Mouse (Mus musculus): Measurements from ENCODE around the gene Gm20388.
"Not testable (repeated sequence)": the region's sequence is repeated elsewhere in the genome, so short reads cannot be mapped to it uniquely, and the experiment has no call there.

Gm20388 gene

DNA sequence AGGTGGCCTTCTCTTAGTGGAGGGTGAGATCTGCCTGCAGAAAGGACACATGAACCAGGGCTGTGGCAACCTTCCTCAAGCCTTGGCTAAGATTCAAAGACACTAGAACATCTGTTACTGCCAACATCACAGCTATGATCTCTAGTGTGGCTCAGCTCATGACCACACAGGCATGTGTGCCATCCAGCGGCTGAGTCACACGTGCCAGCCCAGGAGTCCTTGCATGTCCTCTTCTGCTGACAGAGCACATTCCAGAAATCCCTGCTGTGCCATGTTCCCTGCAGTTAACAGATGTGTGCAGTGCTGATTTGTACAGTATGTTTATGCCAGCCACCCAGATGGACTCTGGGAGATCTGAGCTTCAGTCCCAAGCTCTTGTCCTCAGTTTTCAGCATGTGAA, 4088.9 kb downstream of the Gm20388 start:
- DNase-seq = no peak

DNA sequence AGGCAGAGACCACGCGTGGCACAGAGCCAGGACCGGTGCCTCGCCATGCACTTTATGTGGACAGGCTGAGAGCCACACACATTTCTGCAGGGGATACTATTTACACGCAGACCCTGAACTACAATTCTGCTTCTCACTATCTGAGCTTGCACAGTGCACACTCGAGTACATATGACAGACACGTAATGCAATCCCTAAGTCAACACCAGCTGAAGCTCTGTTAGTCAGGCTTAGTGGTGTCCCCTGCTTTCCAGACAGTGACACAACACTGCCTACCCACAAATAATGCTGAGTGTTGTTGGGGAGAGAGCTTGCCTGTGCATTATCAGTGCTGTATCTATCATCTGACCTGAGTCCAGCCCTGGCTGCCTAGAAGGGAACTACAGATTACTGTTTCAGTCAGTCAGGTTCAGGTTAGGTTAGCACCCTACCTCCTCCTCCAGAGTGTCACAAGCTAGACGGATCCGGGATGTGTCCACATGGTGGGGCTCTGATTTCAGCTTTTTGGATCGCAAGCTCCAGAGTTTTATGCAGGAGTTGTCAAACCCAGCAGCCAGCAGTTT, 4092.0 kb downstream of the Gm20388 start:
- DNase-seq = no peak

DNA sequence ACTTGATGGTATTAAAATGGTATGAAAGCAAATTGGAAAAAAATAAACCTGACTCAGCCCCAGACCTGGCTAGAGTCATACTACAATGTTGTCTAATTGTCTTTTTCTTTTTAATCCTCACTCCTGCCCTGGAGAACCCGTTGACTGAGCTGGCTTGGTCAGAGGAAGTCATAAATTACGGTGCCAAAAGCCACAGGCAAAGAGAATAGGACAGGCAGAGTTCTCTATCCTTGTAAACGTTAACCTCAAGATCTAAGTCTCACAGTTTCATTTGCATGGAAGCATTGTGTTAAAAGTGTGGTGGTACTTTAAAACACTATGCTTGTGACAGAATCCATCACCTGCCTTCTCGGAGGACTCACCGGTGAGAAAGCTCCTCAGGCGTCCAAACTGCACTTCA, 4097.2 kb downstream of the Gm20388 start:
- no peak for DNase-seq

DNA sequence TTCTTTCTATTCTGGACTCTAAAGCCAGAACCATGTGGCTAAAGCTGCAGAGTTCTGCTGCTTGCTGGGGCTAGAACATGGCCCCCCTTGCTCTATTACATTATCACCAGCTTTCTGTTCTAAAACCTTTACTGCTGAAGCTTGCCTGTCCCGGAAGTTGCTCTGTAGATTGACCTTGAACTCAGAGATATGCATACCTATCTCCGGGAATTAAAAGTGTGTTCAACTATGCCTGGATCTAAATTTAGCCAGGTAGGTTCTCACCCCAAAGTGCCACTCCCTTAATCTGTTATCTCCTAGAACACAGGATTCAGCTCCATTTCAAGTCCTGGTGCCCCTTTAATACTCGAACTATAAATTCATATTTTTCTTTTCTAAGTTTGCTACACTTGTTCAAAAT, 4100.9 kb downstream of the Gm20388 start:
- DNase-seq = no peak

DNA sequence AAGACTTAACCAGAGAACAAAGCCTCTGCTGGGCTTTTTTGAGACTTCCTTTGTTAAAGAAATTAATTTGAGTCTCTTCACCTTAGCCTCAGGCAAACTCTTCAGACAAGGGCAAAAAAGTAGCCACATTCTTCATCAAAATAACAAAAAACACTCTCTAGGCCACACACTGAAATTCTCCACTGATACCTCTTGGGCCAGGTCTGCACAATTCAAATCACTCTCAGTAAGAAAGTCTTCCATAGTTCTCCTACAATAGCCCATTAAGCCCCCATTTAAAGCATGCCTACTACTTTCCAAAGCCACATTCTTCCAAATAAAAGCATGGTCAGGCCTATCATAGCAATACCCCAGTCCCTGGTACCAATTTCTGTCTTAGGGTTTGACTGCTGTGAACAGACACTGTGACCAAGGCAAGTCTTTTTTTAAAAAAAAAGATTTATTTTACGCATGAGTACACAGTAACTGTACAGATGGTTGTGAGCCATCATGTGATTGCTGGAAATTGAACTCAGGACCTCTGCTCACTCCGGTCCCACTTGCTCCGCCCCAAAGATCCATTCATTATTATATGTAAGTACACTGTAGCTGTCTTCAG, 4101.4 kb downstream of the Gm20388 start:
- DNase-seq = no peak

DNA sequence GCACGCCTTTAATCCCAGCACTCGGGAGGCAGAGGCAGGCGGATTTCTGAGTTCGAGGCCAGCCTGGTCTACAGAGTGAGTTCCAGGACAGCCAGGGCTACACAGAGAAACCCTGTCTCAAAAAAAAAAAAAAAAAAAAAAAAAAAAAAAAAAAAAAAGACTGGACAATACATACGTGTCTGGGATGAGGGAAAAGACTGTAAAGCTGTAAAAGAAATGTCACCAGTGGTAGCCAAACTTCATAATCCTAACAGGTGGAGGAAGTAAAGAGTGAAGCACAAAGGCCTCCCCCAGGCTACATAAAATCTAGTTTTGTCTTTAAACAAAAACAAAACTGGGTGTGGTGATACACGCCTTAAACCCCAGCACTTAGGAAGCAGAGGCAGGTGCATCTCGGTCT, 4103.7 kb downstream of the Gm20388 start:
- DNase-seq = not testable (repeated sequence)

DNA sequence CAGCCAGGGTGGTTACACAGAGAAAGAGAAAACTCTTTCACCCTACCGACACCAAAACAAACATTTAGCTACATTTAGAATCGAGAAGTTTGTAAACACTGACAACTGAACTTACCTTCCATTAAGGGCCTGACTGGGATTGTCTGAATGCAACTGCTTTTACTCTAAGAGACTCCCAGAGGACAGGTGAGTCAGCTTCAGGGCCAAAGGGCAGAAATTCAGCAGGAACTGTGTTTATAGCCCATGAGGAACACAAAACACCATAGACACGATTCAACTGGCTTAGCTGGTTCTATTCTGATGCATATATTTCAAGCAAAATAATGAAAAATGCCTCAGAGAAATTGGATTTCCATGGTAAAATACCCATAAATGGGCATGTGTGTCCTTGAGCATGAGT, 4104.1 kb downstream of the Gm20388 start:
- no peak for DNase-seq

DNA sequence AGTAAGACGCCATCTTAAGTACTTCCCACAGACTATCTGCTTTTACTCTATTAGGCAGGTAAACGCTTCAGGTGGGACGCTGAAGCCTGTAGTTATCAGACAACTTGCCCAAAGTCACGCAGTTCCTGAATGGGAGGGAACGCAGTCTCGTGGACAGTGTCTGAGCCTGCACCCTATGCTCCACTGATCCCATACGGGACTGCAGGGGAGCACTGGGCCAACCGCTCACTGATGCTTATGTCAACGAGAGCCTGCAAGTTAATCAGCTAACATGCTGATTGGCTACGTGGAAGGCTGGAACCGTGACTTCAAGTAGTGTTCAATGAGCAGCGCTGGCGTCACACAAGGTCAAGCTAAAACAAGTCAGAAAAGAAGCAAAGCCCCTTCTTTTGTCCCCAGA, 4109.1 kb downstream of the Gm20388 start:
- DNase-seq = peak in 1 of 2 experiments; percentile 9

DNA sequence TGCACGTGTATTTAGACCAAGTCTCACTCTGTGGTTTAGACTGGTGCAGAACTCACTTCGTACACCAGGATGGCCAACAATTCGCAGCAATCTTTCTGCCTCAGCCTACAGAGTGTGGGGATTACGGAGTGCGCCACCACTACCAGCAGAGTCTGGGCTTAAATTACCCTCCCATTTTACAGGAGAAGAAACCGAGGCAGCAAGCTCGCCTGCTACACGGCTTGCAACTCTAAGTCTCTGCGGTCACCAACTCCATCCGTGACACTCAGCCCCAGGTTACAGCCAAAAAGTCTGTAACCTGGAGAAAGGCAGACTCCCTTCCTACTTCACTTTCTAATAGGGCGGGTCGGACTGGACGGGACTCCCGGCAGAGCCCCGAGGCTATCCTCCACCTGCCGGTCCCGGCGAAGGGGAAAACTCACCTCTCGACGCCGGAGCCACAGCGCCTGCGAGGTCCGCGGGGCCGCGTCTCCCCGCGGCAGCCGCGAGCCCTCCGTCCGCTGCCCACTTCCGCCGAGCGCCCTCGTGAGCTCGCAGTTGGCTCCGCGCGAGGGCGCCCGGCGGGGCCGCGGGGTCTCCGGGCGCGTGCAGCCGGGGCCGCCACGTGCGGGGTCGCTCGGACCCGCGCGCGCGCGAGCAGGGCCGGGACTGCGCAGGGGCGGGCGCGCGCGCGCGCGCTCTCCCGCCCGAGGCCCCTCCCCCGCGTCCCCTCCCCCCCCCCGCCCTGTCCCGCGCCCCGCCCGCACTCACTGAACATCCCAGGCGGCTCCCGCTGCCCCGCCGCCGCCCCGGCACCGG, 4110.0 kb downstream of the Gm20388 start:
- DNase-seq = peak in 1 of 2 experiments; percentile 88

DNA sequence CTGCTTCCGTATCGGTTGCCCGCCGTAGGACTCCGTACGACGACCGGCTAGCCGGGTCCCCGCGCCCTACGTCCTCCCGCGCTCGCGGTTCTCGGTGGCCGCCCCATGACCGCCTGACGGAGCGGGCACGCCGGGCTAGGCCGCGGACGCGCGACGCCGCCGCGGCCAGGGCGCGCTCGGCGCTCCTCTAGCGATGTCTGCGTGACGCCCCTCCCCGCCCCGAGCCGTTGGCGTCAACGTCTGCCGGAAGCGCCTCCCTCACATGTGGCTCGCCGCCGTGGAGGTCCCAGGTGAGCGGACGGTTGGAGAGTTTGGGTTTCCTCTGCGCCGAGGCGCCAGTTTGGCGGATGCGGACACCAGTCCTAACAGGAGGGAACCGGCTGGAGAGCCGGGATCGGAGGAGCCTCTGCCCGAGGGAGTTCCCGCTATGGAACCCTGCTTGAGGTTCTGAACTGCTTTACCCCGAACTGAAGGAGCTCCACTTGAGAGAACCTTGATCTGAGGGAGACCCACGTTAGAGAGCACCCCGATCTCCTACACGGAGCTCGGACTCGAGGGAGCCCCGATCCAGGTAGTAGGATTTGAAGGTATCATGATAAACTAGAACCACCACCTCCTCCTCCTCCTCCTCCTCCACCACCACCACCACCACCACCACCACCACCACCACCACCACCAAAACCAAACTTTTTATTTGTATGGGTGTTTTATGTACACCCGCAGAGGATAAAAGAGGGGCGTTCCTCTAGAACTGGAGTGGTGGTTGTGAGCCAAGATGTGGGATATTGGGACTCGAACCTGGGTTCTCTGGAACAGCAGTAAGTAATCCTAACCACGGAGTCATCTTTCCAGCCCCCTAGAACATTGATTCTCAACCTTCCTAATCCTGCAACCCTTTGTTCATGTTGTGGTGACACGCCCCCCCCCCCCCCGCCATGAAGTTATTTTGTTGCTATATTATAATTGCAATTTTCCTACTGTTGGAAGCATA, 4110.9 kb downstream of the Gm20388 start, which contains the start of the genes Taf5l and Urb2:
Taf5l (minus strand) TSS at position 161 of the 991 bp plus-strand sequence.
Urb2 (plus strand) TSS at position 272 of the 991 bp plus-strand sequence.
- peak; percentile 95 to 96 for DNase-seq

DNA sequence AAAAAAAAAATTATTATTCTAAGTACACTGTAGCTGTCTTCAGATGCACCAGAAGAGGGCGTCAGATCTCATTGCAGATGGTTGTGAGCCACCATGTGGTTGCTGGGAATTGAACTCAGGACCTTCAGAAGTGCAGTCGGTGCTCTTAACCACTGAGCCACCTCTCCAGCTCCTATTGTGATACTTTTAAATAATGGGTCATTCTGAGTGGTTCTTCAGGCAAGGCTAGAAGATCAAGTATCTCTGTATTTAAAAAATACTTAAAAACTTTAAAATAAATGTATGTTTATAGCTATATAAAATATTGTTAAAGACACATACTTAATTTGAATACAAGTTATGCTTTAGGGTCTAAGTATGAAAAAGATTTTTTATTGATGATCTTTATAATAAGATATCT, 4115.6 kb downstream of the Gm20388 start:
- DNase-seq = not testable (repeated sequence)

DNA sequence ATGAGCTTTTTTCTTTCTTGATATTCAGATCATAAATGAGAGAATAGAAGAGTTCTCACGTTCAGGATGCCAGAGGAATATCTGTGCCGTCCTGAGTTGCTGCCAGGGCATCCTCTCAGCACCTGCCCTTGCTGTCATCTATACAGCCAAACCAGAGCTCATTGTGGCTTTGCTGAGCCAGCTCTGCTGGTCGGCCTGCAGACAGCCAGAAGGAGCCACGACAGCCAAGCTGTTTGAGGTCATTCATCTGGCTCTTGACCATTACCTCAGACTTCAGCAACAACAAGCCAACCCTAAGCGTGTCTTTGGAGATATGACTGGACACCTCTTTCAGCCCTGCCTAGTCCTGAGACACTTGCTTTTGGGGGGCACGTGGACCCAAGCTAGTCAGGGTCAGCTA, 4117.2 kb downstream of the Gm20388 start:
- DNase-seq = no peak

DNA sequence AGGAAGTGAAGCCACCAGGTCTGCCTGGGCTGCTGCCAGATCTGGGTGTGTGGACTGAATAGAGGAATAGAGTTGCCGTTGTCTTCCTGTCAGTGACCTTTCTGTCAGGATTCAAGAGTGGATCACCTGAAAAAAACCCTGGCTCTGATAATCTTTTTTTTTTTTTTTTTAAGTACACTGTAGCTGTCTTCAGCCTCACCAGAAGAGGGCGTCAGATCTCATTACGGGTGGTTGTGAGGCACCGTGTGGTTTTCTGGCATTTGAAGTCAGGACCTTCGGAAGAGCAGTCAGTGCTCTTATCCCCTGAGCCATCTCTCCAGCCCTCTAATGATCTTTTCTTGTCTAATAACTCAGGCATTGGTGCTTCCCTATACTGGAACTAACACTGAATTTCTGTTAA, 4122.8 kb downstream of the Gm20388 start:
- no peak for DNase-seq

DNA sequence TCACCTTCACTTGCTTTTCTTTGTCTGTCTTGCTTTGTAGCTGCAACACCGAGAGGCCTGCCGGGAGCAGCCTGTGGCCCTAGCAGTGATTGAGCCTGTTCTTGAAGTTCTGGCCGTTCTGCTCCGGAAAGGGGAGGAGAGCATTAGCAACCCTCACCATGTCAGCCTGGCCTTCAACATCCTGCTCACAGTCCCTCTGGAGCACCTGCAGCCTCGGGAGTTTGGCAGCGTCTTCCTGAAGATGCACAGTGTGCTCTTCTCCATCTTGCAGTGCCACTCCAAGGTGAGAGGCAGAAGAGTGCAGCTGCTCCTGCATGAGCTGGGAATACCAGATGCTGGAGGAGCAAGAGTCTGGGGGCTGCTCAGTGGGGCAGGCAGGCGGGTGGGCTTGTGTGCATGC, 4127.5 kb downstream of the Gm20388 start:
- no peak for DNase-seq

DNA sequence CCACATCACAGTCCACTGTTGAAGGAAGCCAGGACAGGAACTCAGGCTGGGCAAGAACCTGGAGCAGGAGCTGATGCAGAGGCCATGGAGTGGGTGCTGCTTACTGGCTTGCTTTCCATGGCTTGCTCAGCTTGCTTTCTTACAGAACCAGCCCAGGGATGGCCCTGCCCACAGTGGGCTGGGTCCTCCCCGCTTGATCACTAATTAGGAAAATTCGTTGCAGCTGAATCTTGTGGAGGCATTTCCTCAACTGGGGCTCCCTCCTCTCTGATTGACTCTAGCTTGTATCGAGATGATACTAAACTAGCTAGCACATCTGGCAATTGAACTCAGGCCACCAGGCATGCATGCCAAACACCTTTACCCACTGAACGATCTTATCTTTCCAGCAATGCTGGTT, 4128.7 kb downstream of the Gm20388 start:
- DNase-seq = no peak

DNA sequence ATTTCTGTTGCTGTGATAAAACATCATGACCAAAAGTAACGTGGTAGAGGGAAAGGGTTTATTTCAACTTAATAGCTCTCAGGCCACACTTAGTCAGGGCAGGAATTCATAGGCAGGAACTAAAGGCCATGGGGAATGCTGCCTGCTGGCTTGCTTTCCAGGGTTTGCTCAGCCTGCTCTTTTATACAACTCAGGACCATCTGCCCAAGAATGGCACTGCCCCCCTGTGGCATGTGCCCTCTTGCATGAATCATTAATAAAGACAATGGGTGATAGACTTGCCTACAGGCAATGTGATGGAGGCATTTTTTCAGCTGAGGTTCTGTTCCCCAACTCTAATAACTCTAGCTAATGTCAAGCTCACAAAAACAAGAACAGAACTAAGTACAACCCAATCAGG, 4131.6 kb downstream of the Gm20388 start:
- DNase-seq = no peak

DNA sequence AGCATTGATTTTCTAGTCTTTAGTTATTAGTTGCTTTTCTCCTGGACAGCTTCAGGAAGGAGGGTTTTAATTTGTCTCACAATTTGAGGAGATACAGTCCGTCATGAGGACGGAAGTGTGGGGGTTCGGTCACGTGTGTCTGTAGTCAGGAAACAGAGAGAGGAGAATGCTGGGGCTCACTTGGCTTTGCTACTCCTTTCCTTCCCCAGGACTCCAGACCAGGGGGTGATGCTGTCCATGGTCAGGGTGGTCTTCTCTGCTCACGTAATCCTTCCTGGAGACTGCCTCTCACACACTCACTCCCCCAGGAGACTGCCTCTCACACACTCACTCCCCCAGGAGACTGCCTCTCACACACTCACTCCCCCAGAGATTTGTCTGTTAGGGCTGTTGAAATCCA, 4133.8 kb downstream of the Gm20388 start:
- DNase-seq = no peak

DNA sequence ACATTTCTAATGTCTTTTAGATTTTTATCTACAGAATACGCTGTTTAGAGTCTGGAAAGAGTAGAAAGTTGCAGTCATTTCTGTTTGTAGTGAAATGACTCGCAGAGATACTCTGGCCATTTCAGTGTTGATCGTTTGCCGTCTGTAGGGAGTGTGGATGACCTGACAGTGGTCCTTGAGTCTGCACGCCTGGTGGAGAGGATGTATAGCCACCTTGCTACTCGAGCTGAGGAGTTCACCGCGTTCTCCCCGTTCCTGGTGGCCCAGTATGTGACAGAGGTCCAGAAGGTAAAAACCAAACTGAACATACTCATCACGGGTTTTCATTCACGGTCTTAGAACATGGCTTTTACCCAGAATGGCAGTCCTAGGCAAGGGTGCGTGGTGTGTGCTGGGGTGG, 4134.3 kb downstream of the Gm20388 start:
- DNase-seq = no peak

DNA sequence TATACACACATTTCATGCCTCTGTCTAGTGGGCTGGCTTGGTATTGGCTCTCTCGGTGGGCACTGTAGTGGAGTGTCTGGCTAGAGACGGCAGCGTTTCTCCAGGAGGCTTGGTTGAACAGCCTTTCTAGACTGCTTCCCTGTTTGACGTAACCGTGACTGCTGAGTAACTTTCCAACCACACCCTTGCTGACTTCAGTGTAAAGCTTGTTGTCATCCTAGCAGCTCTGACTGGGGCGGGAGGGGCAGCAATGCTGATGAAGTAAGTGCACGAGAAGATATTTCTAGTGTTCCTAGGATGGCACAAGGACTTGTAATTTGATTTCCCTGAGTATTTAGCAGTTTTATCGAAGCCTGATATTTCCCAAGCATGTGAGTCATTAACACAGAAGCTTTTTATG, 4135.2 kb downstream of the Gm20388 start:
- DNase-seq = no peak

DNA sequence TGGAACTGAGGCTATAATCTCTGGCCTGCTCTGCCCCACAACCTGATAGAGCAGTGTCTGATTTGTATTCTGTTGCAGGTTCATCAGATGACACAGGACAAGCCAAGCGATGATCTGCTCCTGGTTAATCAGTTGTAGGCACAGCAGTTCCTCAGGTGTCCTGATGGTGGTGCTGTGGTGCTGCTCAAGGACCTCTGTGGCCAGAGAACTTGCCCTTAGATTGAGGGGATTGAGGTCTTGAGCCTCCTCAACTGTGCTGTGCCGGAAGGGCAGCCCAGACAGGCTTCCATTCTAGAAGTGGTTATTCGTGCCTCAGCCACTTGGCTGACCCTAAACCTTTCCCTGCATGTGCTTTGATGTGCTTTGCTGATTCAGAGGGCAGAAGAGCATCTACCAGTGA, 4141.5 kb downstream of the Gm20388 start:
- DNase-seq = peak; percentile 65 to 79

DNA sequence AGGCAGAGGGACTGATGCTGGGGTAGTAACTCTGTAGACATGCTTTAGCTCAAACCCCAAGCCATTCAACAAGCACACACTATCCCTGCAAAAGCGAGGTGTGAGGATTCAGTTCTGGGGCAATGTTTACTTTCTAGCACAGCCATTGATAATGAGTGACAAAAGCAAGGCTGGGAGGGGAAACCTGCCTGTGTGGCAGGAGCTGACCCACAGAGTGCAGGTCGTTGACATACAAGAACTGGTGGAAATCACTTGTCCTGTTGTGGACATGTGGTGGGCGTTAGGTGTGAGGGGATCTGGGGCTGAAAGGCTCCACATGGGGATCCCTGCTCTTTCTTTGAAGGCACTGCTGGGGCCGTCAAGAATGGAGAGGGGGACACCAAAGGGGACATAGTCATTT, 4141.9 kb downstream of the Gm20388 start:
- no peak for DNase-seq

DNA sequence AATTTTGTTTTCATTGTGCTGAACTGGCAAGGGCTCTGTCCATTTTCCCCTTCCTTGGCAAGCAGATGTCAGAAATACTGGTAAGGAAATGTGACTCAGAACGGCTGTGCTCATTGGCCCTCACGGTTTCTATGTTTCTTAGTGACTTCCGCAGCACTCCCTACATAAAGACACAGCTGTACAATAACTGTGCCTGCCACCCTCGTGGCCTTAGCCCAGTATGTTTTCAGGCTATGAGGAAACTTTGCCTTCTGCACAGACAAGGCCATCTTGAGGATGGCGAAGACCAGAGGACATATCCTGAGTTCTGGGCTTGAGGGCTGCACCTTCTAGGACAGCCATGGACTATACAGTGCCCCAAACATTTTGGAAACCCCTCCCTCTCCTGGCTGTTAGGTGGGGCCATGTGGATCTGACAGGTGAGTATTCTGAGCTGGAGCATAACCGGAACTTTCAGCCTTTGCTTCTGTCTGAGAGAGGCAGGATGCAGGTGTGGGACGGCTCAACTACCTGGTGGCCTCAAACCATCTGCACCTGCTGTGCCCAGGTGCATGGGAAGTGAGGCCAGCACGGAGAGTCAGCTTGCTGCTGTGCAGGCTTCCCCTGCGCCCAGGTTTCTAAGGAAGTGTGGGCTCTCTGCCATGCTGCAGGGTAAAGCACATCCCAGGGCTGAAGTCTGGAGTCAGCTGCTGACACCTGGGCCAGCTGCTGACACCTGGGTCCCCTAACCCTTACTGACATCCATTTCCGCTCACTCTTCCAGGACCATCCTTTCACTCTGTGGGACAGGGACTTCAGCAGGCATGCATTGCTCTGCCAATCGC, 4146.4 kb downstream of the Gm20388 start:
- DNase-seq = no peak
